Mouse (Mus musculus) mouse embryonic stem cell (cell line): ENCODE measurements around the gene Cpa4.

Experiments
- in situ Hi-C, 2 experiments: fragments of 300-500 bp; cut with MboI; formaldehyde crosslinking; loops; 1 replicate in 1 of 2; 3 replicates in 1 of 2; pipeline ENCODE4 v1.14.3; 2019 to 2020; ENCODE audit warnings: low sequenced_read_pairs in 2 of 2, low pct_unique_long_range_greater_than_20kb in 1 of 2, mixed read lengths in 1 of 2; ENCODE audit not compliant: unreplicated experiment in 1 of 2

The Cpa4 gene

DNA sequence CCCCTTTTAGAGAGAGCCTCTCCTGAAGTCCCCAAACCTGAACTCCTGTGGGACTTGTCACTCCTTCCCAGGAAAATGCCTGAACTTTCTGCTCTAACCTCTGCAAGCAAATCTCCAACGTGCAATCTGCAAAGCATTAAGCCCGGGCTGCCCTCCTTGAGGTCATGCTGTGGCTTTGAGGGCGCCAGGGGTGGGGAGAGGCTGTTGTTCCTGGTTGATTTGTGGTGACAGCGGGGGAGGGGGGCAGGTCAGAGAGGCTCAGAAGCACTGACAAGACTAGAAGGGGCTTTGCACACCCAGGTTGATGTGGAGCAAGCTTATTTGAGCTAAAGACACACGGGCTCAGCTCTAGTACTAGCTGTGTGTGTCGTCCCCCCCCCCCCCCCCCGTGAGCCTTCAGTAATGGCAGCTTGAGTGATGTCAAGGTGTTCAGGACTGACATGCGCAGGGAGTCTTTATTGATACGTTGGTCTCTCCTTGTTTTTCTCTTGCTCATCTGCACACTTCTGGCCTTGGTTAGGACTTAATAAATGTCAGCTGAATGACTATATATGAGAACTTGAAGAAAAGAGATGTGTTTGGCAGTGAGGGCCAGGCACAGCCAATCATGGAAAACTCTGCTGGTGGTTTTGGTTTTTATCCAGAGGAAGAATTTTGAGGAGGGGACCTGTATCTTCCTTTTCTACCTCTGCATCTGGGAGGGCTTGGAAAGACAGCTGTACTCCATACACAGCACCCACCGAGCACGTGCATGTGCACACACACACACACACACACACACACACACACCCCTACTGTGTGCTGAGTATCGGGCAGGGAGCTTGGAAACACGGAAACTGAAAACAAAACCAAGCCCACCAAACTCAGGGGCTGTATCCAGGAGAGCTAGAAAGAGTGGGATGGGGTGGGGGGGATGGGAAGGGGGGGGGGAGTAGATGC, 49.1 kb downstream of the Cpa4 start:
- in situ Hi-C loops, result no loop called here

DNA sequence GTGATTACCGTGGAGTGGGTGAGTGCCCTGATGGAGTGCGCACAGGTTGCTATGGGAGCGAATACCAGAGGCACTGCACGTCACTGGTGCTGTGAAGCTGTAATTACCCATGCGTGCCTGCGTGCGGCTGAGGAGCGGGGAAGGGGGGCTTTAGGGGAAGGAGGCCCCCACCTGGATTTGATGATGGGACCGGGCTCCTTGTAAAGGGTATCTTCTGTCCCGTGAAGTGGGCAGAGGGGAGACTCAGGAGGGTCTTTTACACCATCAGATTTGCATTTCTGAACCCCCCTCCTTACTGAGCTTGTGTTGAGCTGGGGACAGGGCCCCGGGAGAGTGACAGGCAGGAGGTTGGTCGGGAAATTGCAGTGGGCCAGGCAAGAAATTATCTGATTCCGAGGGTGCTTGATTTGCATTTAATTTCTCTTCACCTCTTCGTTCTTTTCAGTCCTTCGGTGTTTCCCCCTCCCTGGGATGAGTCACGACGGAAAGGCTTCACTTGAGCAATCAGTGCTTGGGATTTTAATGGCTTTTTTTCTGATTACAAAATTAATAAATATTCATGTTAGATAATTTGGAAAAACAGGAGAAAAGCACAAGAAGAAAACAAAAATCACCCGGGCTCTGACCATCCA, 49.9 kb downstream of the Cpa4 start:
- in situ Hi-C loops, result no loop called here

DNA sequence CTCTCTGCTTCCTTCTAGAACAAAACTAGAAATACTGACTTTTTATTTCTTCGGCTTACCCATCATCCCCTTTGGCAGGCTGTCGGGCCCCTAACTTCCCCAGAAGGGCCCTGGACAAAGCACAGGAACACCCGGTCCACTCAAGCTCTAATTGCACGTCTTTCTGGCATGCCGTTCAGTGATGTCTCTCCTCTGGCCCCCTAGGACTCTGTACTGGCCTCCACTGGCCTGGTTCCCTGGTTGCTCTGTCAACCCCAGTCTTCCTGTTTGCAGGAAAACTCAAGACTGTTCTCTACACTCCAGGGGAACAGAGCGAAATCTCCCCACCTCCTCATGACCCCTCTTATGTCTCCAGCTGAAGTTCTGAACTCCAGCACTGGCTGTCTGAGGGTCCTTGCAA, 50.6 kb downstream of the Cpa4 start:
- in situ Hi-C loops, result no loop called here

DNA sequence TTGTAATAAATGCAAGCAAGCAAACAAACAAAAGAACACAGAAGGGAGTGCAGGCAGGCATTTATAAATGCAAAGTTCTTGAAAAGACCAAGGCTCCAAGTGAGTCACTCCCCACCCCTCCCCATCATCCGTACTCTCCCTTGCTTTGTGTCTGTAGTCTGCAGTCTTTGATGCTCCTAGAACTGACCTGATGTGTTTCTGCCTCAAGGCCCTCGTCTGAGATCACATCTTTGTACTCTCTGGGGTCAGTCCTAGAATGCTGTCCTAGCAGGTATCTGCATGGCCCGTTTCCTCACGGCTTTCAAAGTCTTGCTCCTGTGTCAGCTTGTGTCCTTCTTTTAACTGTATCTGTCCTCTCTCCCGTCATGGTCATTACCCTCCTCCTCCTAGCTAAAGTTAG, 51.4 kb downstream of the Cpa4 start:
- in situ Hi-C loops, result no loop called here

DNA sequence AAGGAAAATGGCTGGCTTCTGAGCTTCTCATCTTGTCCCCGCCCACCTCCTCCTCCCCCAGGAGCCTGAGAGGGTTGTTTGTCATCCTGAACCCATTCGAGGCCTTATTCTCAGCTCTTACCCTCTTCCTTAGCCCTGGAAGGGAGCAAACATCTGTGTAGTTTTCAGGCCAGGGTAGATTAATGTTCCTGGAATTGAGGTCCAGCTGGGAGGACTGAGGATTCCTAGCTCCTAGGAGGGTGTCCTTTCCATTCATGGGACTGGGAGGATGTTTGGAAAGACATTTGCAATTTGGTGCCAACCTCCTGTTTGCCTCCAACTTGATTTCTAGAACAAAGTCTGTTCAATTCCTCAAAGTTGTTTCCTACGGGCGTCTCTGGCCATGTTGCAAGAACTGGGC, 52.4 kb downstream of the Cpa4 start:
- in situ Hi-C loops, result no loop called here

DNA sequence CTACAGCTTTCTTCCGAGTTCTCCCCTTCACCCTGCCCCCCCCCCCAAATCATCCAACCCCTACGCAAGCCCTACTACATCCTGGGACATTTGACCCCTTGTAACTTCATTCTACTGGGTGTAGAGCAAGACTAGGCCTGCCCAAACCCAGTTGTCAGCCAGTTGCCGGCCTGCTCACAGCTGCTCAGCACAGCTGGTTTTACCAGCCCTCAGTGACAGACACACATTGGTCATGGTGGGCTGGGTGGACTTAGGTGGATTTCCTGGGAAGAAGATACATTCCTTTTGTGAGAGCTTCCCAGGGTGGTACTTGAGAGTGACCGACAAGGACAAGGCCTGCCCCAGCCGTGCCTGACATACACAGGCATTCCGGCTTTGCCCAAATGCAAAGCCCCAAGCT, 52.8 kb downstream of the Cpa4 start:
- in situ Hi-C loops, result no loop called here

DNA sequence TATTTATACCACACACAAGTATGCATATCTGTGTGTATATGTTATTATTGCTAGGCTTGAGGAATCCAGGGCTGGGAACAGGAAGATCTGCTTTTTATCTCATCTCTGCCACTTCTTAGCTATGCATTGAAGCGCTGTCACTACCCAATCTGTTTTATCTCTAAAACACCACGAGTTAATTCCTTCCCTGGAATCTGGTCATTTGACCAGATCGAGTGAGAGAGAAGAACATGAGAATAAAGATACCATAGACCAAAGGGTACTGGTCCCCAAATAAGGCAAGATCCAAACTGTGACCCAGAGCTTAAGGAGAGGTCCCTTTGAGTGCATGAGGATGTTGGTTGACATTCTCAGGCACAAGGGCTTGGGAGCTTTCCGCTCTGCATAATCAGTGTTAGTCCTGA, 53.8 kb downstream of the Cpa4 start:
- in situ Hi-C loops, result no loop called here

DNA sequence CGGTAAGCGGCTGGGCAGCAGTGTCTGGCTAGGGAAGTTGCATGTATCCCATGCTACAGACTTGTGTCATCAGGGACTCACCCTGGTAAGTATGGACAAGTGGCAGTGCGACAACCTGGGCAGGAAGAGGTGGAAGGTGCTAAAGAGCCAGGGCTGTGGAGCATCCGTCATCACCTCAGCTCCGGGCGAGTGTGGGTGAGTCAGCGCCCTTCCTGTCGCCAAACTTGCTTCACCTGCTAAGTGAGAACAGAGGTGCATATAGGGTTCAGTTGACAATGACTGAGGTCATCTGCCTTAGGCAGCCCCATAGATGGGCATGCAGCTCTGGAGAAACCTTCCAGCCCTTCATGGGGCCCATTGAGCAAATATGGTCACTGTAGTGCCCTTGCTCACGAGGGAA, 56.6 kb downstream of the Cpa4 start:
- in situ Hi-C loops, result no loop called here

DNA sequence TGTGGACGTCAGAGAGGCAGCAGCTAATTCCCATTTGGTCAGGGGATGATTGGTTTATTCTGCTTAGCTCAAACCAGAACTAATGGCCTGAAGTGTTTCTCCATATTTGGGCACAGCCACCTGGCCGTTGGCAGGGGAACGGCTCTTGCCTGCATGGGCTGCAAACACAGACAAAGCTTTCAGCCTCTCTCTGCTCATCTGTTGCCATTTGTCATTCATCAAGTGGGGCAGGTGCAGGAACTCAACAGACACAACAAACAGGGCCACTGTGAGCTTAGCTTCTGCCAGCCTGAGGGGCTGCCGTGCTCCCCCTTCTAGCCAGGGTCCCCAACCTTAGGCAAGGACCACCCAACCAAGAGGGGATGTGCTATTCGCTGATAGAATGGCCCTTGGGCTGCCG, 60.0 kb downstream of the Cpa4 start:
- in situ Hi-C loops, result no loop called here

DNA sequence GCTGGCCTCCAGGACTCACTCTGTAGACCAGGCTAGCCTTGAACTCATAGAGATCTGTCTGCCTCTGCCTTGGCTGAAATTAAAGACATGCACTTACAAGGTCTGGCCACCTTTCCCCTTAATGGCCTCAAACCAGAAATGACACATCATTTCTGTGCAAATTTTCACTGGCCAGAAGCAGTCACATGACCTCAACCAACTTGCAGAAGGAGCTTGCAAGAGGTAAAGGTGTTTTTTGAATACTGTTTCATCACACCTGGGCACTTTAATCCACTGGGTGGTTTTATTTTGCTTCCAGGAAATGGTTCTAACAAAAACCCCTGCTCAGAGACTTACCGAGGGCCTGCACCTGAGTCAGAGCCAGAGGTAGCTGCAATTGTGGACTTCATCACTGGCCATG, 61.8 kb downstream of the Cpa4 start:
- in situ Hi-C loops, result no loop called here

DNA sequence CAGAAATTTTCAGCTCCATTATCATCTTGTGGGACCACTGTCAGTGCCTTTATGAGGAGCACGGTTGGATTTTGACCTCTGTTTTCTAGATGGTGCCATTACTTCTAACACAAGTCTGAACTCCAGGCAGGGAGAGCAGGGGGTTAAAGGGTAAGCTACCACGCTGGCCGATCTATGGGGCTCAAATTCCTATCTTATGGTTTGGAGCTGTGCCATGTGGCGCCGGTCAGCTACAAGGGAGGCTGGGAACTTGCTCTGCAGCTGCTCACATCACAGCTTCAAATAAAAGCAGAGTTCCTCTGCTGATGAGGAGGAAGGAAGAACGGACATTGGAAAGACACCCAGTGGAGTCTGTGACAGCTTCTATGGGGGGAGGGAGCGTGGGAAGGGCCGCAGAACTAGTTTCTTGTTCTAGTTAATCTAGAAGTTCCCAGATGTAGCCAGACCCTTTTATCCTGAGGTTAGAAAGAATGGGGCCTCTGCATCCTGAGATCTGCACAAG, 67.2 kb downstream of the Cpa4 start:
- in situ Hi-C loops, result no loop called here

DNA sequence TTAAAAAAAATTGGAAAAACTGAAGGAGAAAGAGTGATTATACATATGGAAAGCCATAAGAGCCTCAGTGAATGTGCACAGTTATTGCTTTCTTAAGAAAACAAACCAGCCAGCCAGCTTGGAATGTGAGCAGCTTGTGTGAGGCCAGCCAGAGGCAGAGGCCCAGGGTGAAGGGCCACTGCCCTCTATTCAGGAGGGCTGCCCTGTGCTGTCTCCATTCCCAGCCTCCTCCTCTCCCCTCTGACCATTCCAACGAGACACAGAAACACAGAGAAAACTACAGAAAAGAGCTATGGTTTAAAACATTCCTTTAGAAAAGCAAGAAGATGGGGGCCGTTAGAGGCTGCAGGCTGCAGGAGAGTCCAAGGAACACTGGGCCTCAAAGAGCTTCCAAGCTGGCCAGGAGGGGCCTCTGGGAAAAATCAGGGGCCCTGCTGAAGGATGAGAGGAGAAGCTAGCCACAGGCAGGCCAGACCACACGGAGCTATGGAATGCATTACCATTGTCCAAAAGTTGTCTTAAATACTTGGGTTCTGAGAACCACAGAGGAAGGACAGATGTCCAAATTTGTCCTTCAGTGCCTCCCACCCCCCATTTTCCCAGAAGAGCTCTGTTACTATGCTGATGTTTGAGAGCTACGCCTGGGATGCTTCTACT, 68.1 kb downstream of the Cpa4 start:
- in situ Hi-C loops, result no loop called here

DNA sequence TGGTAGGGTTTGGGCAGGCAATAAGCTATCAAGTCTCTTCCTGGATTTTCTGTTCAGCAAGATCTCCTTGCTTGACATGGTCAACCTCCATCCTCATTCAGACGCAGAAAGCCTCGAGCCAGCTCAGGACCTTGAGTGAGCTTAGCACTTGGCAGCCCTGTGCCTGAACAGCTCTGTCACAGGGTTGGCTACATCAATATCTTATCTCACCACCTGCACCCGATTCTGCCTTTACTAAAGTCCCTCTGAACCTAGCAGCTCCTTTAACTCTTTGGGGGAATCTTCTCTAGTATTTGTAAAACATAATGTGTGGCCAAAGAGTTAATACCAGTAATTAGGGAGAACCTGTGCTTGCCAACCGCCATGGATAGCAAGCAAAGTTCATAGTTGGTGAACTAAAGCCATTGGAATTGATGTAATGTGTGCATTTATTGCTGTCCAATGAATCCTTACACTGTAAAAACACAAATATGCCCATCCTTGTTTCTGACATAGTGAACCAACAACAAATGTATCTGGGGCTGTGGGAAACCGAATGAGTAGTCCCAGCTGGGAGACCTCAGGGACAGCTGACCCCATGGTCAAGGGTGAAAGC, 70.6 kb downstream of the Cpa4 start, which contains the start of gene Cpa1:
TSS of gene Cpa1 (plus strand) at position 545 of the 595 bp plus-strand sequence.
- in situ Hi-C loops, result no loop called here
